Mouse (Mus musculus): Measurements from ENCODE around the gene Axin2. TPM values are rescaled to one million over a fixed set of nuclear protein-coding genes. Genes with fewer than 3 reads are reported as not detected.

Gene Axin2
- total and polyA plus RNA-seq, 2 experiments from 2014 or later: 6.0 to 38.0 TPM

GRCm38 (mm10) chr11:108922511-108923187 is 2.5 kb downstream of the Axin2 start:
- Histone ChIP-seq H3K4me3 (ENCODE audit: low read length) (peak overlapping the region; percentile 90), H3K27me3 (ENCODE audit: insufficient read depth, low read length) (no peaks in the 10 kb centered on the region), H3K4me1 (ENCODE audit: insufficient read depth, low read length) (peaks cover 25% of the 10 kb centered on the region), H3K4me2 (ENCODE audit: low read depth, low read length) (peak overlapping the region; percentile 93), H3K9me3 (ENCODE audit: low read length) (no peaks in the 10 kb centered on the region), H3K9ac (replicated peaks; ENCODE audit: low read length) (peak overlapping the region; percentile 88), H3K36me3 (ENCODE audit: insufficient read depth, low read length) (no peaks in the 10 kb centered on the region), H3K27ac (peak overlapping the region; percentile 99)
- no peak for TF ChIP-seq CTCF (IDR thresholded peaks at IDR 0.05; ENCODE audit: low read depth)
- no peak for DNase-seq (ENCODE audit: low spot score)
- ATAC-seq: no peak
- WGBS: under 1% methylated on average over 31 of the region's 32 CpGs

DNA sequence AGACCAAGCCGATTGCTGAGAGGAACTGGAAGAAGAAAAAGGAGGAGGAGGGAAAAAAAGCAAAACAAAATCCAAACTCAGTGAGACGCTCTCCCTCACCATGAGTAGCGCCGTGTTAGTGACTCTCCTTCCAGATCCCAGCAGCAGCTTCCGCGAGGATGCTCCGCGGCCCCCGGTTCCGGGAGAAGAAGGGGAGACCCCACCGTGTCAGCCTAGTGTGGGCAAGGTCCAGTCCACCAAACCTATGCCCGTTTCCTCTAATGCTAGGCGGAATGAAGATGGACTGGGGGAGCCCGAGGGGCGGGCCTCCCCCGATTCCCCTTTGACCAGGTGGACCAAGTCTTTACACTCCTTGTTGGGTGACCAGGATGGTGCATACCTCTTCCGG is 3.0 kb downstream of the Axin2 start:
- no peaks in the 10 kb centered on the region for H3K27me3 ChIP-seq (ENCODE audit: insufficient read depth, low read length)
- TF ChIP-seq CTCF (IDR thresholded peaks at IDR 0.05; ENCODE audit: low read depth): no peak
- WGBS: 4% methylated on average over 17 of the region's 17 CpGs
- ATAC-seq: no peak
- peak overlapping the region; percentile 93 for H3K4me2 ChIP-seq (ENCODE audit: low read depth, low read length)
- no peaks in the 10 kb centered on the region for H3K9me3 ChIP-seq (ENCODE audit: low read length)
- H3K4me1 ChIP-seq (ENCODE audit: insufficient read depth, low read length): peaks cover 23% of the 10 kb centered on the region
- peak overlapping the region; percentile 4; the same call in 1 of the 2 replicates for H3K27ac ChIP-seq
- H3K4me3 ChIP-seq (ENCODE audit: low read length): peak overlapping the region; percentile 90
- peak overlapping the region; percentile 88 for H3K9ac ChIP-seq (replicated peaks; ENCODE audit: low read length)
- H3K36me3 ChIP-seq (ENCODE audit: insufficient read depth, low read length): no peaks in the 10 kb centered on the region
- no peak for DNase-seq (ENCODE audit: low spot score)

GRCm38 (mm10) chr11:108923781-108924180 is 3.6 kb downstream of the Axin2 start:
- H3K9ac ChIP-seq (replicated peaks; ENCODE audit: low read length): peak overlapping the region; percentile 88; the same call in 1 of the 2 replicates
- no peak for ATAC-seq
- peak overlapping the region; percentile 93 for H3K4me2 ChIP-seq (ENCODE audit: low read depth, low read length)
- no peaks in the 10 kb centered on the region for H3K9me3 ChIP-seq (ENCODE audit: low read length)
- 8% methylated on average over 13 of the region's 13 CpGs for WGBS
- H3K27me3 ChIP-seq (ENCODE audit: insufficient read depth, low read length): no peaks in the 10 kb centered on the region
- H3K36me3 ChIP-seq (ENCODE audit: insufficient read depth, low read length): no peaks in the 10 kb centered on the region
- peak overlapping the region; percentile 4; the same call in 1 of the 2 replicates for H3K27ac ChIP-seq
- no peak for DNase-seq (ENCODE audit: low spot score)
- peak overlapping the region; percentile 90 for H3K4me3 ChIP-seq (ENCODE audit: low read length)
- H3K4me1 ChIP-seq (ENCODE audit: insufficient read depth, low read length): peaks cover 29% of the 10 kb centered on the region
- no peak for TF ChIP-seq CTCF (IDR thresholded peaks at IDR 0.05; ENCODE audit: low read depth)

DNA sequence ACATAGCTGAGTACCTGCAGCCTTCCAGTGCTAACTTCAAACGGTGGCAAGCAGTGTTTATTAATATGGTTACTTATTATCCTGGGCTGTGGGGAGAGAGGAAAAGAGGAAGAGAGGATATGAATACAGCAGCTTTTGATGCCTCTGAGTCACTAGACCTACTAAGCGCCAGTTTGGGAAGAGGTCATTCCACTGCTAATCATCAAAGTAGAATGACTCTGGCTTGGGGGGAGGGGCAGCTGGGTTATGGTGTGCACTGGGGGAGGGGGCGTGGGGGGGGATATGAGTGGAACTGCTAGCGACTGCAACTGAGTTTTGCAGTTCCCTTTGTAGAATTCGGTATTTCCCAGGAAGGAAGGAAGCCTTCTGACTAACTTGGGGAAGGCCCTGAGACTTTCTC is 4.2 kb downstream of the Axin2 start:
- H3K9ac ChIP-seq (replicated peaks; ENCODE audit: low read length): peak overlapping the region; percentile 88; the same call in 1 of the 2 replicates
- TF ChIP-seq CTCF (IDR thresholded peaks at IDR 0.05; ENCODE audit: low read depth): no peak

DNA sequence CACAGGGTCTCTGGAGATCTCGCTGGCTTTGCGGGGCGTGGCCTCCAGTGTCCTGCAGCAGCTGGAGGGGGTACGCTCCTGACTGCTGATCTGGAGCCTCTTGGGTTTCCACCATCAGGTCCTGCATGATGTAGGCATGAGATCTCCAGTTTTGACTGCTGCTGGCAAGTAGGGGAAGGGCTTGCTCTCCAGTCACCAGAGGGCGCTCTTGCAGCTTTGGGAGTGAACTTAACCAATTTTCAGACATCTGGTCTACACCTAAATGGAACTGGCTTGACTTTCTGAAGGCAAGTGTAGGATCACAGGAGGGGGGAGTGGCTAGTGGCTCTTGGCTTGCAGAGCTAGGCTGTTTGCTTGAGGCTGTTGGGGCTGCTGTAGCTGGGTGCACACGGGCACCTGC is 5.1 kb downstream of the Axin2 start:
- ATAC-seq (peak; percentile 13; the same call in 1 of the 2 replicates), DNase-seq (ENCODE audit: low spot score) (peak; percentile 96)
- 7% methylated on average over 6 of the region's 6 CpGs for WGBS
- peaks cover 43% of the 10 kb centered on the region for H3K4me1 ChIP-seq (ENCODE audit: insufficient read depth, low read length)
- no peaks in the 10 kb centered on the region for H3K27me3 ChIP-seq (ENCODE audit: insufficient read depth, low read length)
- H3K4me2 ChIP-seq (ENCODE audit: low read depth, low read length): peak overlapping the region; percentile 93
- H3K4me3 ChIP-seq (ENCODE audit: low read length): peak overlapping the region; percentile 90
- TF ChIP-seq CTCF (IDR thresholded peaks at IDR 0.05; ENCODE audit: low read depth): peak; percentile 93
- peak overlapping the region; percentile 55; the same call in 1 of the 2 replicates for H3K27ac ChIP-seq
- H3K9me3 ChIP-seq (ENCODE audit: low read length): no peaks in the 10 kb centered on the region
- H3K9ac ChIP-seq (replicated peaks; ENCODE audit: low read length): peak overlapping the region; percentile 88
- H3K36me3 ChIP-seq (ENCODE audit: insufficient read depth, low read length): no peaks in the 10 kb centered on the region

More for the DNA sequence above, 4.2 kb downstream of the Axin2 start:
- Histone ChIP-seq H3K27ac (0 out of 2 replicates have a peak overlapping the region, but pooled peaks have one; percentile 4), H3K9me3 (ENCODE audit: low read length) (no peaks in the 10 kb centered on the region), H3K4me2 (ENCODE audit: low read depth, low read length) (peak overlapping the region; percentile 93), H3K4me3 (ENCODE audit: low read length) (peak overlapping the region; percentile 90), H3K4me1 (ENCODE audit: insufficient read depth, low read length) (peaks cover 35% of the 10 kb centered on the region), H3K36me3 (ENCODE audit: insufficient read depth, low read length) (no peaks in the 10 kb centered on the region), H3K27me3 (ENCODE audit: insufficient read depth, low read length) (no peaks in the 10 kb centered on the region)
- ATAC-seq (no peak), DNase-seq (ENCODE audit: low spot score) (no peak)
- WGBS: 7% methylated on average over 5 of the region's 5 CpGs

DNA sequence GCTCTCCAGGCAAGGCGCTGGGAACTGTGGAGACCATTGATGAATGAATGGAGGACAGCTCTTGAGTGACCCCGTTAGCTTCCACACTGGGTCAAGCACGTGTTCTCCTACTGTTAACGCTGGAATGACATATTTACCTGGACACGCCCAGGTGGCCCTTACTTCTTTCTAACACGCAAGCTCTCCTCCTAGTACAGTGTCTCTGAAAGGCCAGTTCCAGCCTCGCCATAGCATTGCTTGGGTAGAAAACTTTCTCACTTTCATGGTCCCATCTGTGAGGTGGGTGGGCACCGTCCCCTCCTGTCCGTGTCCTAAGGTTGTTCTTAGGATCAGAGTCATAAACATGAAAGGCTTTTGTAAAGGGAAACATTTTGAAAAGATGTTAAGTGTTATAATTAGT is 5.7 kb downstream of the Axin2 start:
- H3K9ac ChIP-seq (replicated peaks; ENCODE audit: low read length): no peak overlapping the region
- peak overlapping the region; percentile 93 for H3K4me2 ChIP-seq (ENCODE audit: low read depth, low read length)
- ATAC-seq (no peak), DNase-seq (ENCODE audit: low spot score) (no peak)
- no peaks in the 10 kb centered on the region for H3K9me3 ChIP-seq (ENCODE audit: low read length)
- no peak for TF ChIP-seq CTCF (IDR thresholded peaks at IDR 0.05; ENCODE audit: low read depth)
- WGBS: 47% methylated on average over 9 of the region's 9 CpGs
- H3K36me3 ChIP-seq (ENCODE audit: insufficient read depth, low read length): no peaks in the 10 kb centered on the region
- H3K27me3 ChIP-seq (ENCODE audit: insufficient read depth, low read length): no peaks in the 10 kb centered on the region
- 0 out of 2 replicates have a peak overlapping the region, but pooled peaks have one; percentile 1 for H3K27ac ChIP-seq
- H3K4me1 ChIP-seq (ENCODE audit: insufficient read depth, low read length): peaks cover 48% of the 10 kb centered on the region
- H3K4me3 ChIP-seq (ENCODE audit: low read length): peak overlapping the region; percentile 90

Data from hindbrain, postnatal 0 days (tissue).